Mouse (Mus musculus): ENCODE results near the gene Orc5.

- TF ChIP-seq CTCF (IDR thresholded peaks at IDR 0.05; ENCODE audit: low read depth, low read length) = no peak
- no peak for TF ChIP-seq POLR2A (IDR thresholded peaks at IDR 0.05; ENCODE audit: borderline replicate concordance, low read depth, low read length)
These were observed 38.4 kb downstream of the Orc5 start for GRCm38 (mm10) chr5:22511824-22512223.
